Mouse (Mus musculus): Measurements from ENCODE around the gene Eipr1. TPM values are rescaled to one million over a fixed set of nuclear protein-coding genes. Genes with fewer than 3 reads are reported as not detected.
A peak's percentile ranks its signal among the peaks of the same experiment; 100 is the strongest.
"Not testable (repeated sequence)": the region's sequence is repeated elsewhere in the genome, so short reads cannot be mapped to it uniquely, and the experiment has no call there.

The Eipr1 gene
- polyA plus RNA-seq, 1 experiment from 2014 or later: 17.2 TPM

DNA sequence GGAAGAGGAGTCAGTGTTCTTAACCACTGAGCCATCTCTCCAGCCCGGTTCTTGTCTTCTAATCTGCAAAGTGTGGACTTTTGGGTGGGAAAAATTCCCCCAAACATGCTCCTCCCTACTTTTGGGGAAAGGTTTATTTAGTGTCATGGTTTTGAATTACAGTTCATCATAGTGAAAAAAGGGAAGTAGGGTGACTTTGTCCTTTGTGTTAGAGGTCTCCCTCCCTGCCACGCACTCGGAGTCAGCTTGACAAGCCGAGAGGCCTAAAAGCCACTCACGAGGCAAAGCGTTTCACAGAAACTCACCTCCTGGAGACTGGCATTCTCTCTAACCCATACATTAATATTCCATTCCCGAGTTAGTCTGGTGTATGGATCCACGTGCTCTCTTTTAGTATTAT is 19.0 kb upstream of the Eipr1 start:
- Histone ChIP-seq H3K9me3 (replicated peaks) (no peaks in the 10 kb centered on the region), H3K27ac (no peak overlapping the region), H3K4me3 (no peak overlapping the region), H3K4me1 (replicated peaks) (no peaks in the 10 kb centered on the region), H3K4me2 (no peak overlapping the region), H3K27me3 (no peaks in the 10 kb centered on the region), H3K36me3 (peaks cover 53% of the 10 kb centered on the region), H3K9ac (no peak overlapping the region)
- 86% methylated on average over 8 of the region's 8 CpGs for WGBS
- ATAC-seq (replicated peaks; ENCODE audit: insufficient number of reproducible peaks, insufficient read depth, low FRiP score, low read depth): no peak

DNA sequence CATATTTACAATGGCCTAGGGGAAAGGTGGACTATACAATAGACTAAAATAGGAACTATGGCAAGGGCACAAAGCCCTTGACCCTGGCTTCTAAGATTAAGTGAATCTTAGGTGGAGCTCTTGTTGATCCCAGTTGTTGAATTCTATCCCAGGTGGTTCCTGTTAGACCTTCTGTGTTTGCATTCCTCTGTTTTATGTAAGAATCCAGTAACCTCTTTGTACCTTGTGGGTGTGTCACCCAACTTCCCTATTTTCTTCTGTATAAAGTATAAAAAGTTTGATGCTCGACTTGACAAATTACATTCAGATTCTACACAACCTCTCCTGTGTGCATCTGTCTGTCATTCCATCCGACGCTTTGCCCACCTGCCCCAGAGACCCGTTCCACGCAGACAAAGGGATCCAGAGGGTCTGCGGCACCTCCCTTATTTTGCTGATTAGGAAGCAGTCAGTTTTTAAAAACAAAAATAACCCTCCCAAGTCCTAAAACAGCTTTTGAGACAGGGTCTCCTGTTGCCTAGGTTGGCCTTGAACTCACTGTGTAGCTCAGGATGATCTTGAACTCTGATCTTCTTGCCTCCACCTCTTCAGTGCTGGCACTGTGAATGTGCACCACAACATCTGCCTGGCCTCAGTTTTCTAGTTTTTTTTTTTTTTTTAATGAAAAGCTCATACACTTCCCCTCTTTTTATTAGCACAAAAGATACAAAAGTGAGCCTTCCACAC is 17.9 kb upstream of the Eipr1 start:
- H3K27me3 ChIP-seq; H3K9me3 ChIP-seq (replicated peaks); H3K4me1 ChIP-seq (replicated peaks); H3K27ac ChIP-seq; H3K4me3 ChIP-seq; H3K9ac ChIP-seq; ATAC-seq (replicated peaks; ENCODE audit: insufficient number of reproducible peaks, insufficient read depth, low FRiP score, low read depth); H3K4me2 ChIP-seq: not testable (repeated sequence)
- WGBS: 96% methylated on average over 6 of the region's 6 CpGs
- H3K36me3 ChIP-seq: peaks cover 53% of the 10 kb centered on the region

DNA sequence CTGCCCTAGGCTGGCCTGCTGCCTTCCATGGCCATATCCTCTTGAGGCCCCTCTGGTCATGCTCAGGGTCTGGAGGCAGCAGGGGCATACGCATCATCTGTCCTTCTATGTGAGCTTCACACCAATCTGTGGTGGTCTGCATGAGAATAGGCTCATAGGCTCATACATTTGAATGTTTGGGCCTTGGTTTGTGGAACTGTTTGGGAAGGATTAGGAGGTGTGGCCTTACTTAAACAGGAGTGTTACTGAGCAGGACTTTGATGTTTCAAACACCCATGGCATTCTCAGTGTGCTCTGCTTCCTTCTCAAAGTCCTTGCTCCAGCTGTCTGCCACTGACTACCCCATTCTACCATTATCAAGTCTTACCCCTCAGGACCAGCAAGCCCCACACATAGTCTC is 17.3 kb upstream of the Eipr1 start:
- Histone ChIP-seq H3K36me3 (peaks cover 53% of the 10 kb centered on the region), H3K4me3 (no peak overlapping the region), H3K9me3 (replicated peaks) (no peaks in the 10 kb centered on the region), H3K27ac (no peak overlapping the region), H3K9ac (no peak overlapping the region), H3K4me2 (no peak overlapping the region), H3K27me3 (no peaks in the 10 kb centered on the region), H3K4me1 (replicated peaks) (no peaks in the 10 kb centered on the region)
- 97% methylated on average over 1 of the region's 1 CpGs for WGBS
- no peak for ATAC-seq (replicated peaks; ENCODE audit: insufficient number of reproducible peaks, insufficient read depth, low FRiP score, low read depth)

- Histone ChIP-seq H3K4me3 (no peak overlapping the region), H3K9me3 (replicated peaks) (no peaks in the 10 kb centered on the region), H3K36me3 (peaks cover 49% of the 10 kb centered on the region), H3K4me1 (replicated peaks) (no peaks in the 10 kb centered on the region), H3K4me2 (no peak overlapping the region), H3K27ac (no peak overlapping the region), H3K27me3 (no peaks in the 10 kb centered on the region), H3K9ac (no peak overlapping the region)
- ATAC-seq (replicated peaks; ENCODE audit: insufficient number of reproducible peaks, insufficient read depth, low FRiP score, low read depth): no peak
- 88% methylated on average over 3 of the region's 3 CpGs for WGBS
These were observed 16.3 kb upstream of the Eipr1 start for GRCm38 (mm10) chr12:28735293-28735692.

DNA sequence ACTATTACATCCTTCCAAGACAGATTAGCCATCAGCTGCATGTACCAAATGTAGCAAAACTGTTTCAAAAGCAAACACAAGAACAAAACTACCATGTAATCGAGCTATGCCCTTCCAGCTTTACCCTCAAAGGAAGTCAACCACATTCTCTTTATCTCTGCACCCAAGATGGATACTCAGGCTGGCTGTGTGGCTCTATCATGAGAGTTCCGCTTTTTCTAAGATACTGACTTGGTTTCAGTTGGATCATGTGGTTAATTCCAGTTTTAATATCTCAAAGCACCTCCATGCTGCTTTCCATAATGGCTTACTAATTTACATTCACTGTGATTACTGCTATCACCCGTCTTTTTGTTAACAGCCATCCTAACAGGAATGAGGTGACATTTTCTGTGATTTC is 8.3 kb upstream of the Eipr1 start:
- Histone ChIP-seq H3K4me3 (no peak overlapping the region), H3K4me1 (replicated peaks) (peaks cover under 1% of the 10 kb centered on the region; the same call in 1 of the 2 replicates), H3K4me2 (no peak overlapping the region), H3K27ac (no peak overlapping the region), H3K9me3 (replicated peaks) (no peaks in the 10 kb centered on the region), H3K27me3 (no peaks in the 10 kb centered on the region), H3K36me3 (peaks cover 31% of the 10 kb centered on the region; the same call in 1 of the 2 replicates), H3K9ac (no peak overlapping the region)
- WGBS: 80% methylated on average over 3 of the region's 3 CpGs
- ATAC-seq (replicated peaks; ENCODE audit: insufficient number of reproducible peaks, insufficient read depth, low FRiP score, low read depth): no peak

DNA sequence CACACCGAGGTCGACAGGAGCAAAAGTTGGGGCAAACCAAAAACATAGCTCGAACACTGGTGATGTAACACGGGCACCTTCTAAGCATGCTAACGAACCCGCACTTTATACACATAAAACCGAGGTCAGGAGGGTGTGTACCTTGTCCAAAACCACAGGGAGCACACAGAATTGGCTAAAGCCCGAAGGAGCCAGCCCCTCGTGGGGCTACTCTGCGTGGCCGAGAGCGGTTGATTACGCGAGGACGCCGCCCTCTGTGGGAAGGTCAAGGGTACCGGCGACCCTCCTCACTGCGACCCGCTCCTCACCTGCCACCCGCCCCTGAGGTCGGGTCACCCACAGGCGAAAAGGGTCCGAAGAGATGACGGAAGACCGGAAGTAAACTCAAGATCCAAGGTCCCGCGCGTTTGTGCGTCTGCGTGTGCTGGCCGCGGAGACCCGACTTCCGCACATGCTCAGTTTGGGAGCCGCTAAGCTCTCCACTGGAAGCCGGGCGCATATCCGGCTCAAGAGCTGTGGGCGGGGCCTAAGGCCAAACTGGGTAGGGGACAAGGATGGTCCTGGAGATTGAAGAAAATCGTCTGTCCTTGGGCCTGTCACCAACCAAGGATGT is 1.5 kb upstream of the Eipr1 start, which contains the start of gene Trappc12:
TSS of gene Trappc12 (minus strand) at position 452 of the 613 bp plus-strand sequence.
- Histone ChIP-seq H3K27me3 (no peaks in the 10 kb centered on the region), H3K4me2 (peak within 1 kb of the TSS; percentile 96), H3K4me1 (replicated peaks) (peaks cover 32% of the 10 kb centered on the region), H3K27ac (peak within 1 kb of the TSS; percentile 77), H3K9me3 (replicated peaks) (no peaks in the 10 kb centered on the region), H3K4me3 (peak within 1 kb of the TSS; percentile 74), H3K9ac (peak within 1 kb of the TSS; percentile 69), H3K36me3 (peaks cover 22% of the 10 kb centered on the region; the same call in 1 of the 2 replicates)
- under 1% methylated on average over 41 of the region's 41 CpGs for WGBS
- ATAC-seq (replicated peaks; ENCODE audit: insufficient number of reproducible peaks, insufficient read depth, low FRiP score, low read depth): peak; percentile 87

DNA sequence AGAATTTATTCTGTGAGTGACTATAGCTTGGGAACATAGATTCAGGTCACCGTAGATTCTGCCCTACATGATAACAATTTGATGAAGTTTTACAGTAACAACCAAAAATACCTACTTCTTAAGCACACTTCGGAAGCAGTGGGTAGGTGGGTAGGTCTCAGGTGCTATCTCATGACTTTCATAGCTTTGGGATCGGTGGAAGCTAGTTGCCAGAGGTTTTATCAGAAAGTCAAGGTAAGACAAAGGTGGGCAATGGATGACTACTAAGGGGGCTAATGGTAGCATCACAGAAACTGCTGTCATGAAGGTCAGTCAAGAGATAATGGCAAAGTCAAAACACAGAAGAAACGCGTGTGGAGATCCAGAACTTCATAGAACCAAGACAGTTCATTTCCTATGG is 727 bp upstream of the Eipr1 start:
- Histone ChIP-seq H3K4me2 (peak overlapping the region; percentile 96), H3K36me3 (peaks cover 15% of the 10 kb centered on the region; the same call in 1 of the 2 replicates), H3K27me3 (no peaks in the 10 kb centered on the region), H3K27ac (peak overlapping the region; percentile 77), H3K4me1 (replicated peaks) (peaks cover 32% of the 10 kb centered on the region), H3K9me3 (replicated peaks) (no peaks in the 10 kb centered on the region), H3K4me3 (peak overlapping the region; percentile 70), H3K9ac (no peak overlapping the region)
- ATAC-seq (replicated peaks; ENCODE audit: insufficient number of reproducible peaks, insufficient read depth, low FRiP score, low read depth): no peak
- 96% methylated on average over 5 of the region's 5 CpGs for WGBS

DNA sequence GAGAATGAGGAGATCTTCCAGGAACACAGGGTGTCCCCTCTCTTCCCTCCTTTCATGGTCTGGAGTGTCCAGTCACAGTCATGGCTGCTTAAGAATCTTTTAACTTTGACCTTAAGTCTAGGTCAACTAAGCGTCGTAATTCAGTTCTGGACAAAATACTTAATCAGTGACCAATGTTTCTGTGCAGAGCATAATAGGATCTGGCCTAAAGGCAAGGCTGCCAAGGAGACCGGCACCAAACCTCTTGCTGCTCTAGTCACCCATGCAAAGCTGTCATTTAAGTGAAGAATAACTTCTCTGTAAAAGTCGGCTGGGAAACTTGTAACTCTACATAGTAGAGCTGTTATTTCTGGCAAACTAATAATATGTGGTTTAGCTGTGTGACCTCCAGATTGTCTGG is 4.4 kb downstream of the Eipr1 start:
- H3K4me3 ChIP-seq: no peak overlapping the region
- H3K36me3 ChIP-seq: no peaks in the 10 kb centered on the region
- H3K9ac ChIP-seq: no peak overlapping the region
- no peak overlapping the region for H3K27ac ChIP-seq
- peaks cover 12% of the 10 kb centered on the region for H3K4me1 ChIP-seq (replicated peaks)
- no peaks in the 10 kb centered on the region for H3K27me3 ChIP-seq
- no peak for ATAC-seq (replicated peaks; ENCODE audit: insufficient number of reproducible peaks, insufficient read depth, low FRiP score, low read depth)
- WGBS: 84% methylated on average over 4 of the region's 4 CpGs
- no peak overlapping the region for H3K4me2 ChIP-seq
- H3K9me3 ChIP-seq (replicated peaks): no peaks in the 10 kb centered on the region

DNA sequence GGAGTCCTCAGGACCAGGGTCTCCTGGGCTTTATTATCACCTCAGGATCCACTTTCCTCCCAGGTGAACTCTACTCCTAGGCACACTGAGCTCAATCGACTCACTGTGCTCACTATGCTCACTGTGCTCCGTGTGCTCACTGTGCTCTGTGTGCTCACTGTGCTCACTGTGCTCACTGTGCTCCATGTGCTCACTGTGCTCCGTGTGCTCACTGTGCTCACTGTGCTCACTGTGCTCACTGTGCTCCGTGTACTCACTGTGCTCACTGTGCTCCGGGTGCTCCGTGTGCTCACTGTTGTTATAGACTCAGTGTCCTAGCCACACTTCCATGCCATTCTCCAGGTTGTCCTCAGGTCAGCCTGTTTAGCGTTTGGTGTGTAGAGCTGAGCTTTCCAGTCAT is 18.4 kb downstream of the Eipr1 start:
- Histone ChIP-seq H3K9ac (no peak overlapping the region), H3K36me3 (no peaks in the 10 kb centered on the region), H3K27ac (no peak overlapping the region), H3K9me3 (replicated peaks) (no peaks in the 10 kb centered on the region), H3K4me2 (no peak overlapping the region), H3K4me1 (replicated peaks) (no peaks in the 10 kb centered on the region; the same call in 1 of the 2 replicates), H3K4me3 (no peak overlapping the region), H3K27me3 (no peaks in the 10 kb centered on the region)
- no peak for ATAC-seq (replicated peaks; ENCODE audit: insufficient number of reproducible peaks, insufficient read depth, low FRiP score, low read depth)
- WGBS: 88% methylated on average over 7 of the region's 7 CpGs

GRCm38 (mm10) chr12:28773815-28774214 is 22.2 kb downstream of the Eipr1 start:
- H3K27me3 ChIP-seq: no peaks in the 10 kb centered on the region
- ATAC-seq (replicated peaks; ENCODE audit: insufficient number of reproducible peaks, insufficient read depth, low FRiP score, low read depth): no peak

GRCm38 (mm10) chr12:28775120-28775519 is 23.5 kb downstream of the Eipr1 start:
- H3K9me3 ChIP-seq (replicated peaks): no peaks in the 10 kb centered on the region
- no peaks in the 10 kb centered on the region for H3K36me3 ChIP-seq
- H3K4me1 ChIP-seq (replicated peaks): no peaks in the 10 kb centered on the region
- no peak overlapping the region for H3K4me2 ChIP-seq
- H3K27me3 ChIP-seq: no peaks in the 10 kb centered on the region
- 53% methylated on average over 8 of the region's 8 CpGs for WGBS
- H3K4me3 ChIP-seq: no peak overlapping the region
- no peak for ATAC-seq (replicated peaks; ENCODE audit: insufficient number of reproducible peaks, insufficient read depth, low FRiP score, low read depth)
- H3K27ac ChIP-seq: no peak overlapping the region
- no peak overlapping the region for H3K9ac ChIP-seq

More at GRCm38 (mm10) chr12:28773815-28774214, 22.2 kb downstream of the Eipr1 start:
- no peaks in the 10 kb centered on the region for H3K36me3 ChIP-seq
- no peak overlapping the region for H3K9ac ChIP-seq
- no peaks in the 10 kb centered on the region; the same call in 1 of the 2 replicates for H3K4me1 ChIP-seq (replicated peaks)
- no peak overlapping the region for H3K4me2 ChIP-seq
- WGBS: 79% methylated on average over 3 of the region's 3 CpGs
- H3K9me3 ChIP-seq (replicated peaks): no peaks in the 10 kb centered on the region
- no peak overlapping the region for H3K27ac ChIP-seq
- H3K4me3 ChIP-seq: no peak overlapping the region

DNA sequence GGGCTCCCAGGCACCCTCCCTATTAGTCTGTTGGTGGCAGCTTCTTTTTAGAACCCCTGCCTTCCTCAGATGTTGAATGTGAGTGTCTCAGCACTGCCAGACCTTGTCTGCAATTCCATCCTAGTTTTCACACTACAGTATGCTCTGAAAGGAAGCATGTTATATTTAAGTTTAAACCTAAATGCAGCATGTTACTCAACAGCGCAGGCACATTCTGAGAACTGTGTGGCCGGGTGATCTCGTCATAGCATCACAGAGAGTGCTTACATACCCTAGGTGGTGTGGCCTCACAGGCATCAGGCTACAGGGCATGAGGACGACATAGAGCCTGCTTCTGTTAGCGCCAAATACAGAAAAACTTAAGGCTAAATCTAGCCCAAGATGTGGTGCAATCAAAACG is 24.0 kb downstream of the Eipr1 start:
- Histone ChIP-seq H3K4me3 (no peak overlapping the region), H3K9me3 (replicated peaks) (no peaks in the 10 kb centered on the region), H3K27me3 (no peaks in the 10 kb centered on the region), H3K27ac (no peak overlapping the region), H3K4me1 (replicated peaks) (no peaks in the 10 kb centered on the region), H3K36me3 (no peaks in the 10 kb centered on the region), H3K9ac (no peak overlapping the region), H3K4me2 (no peak overlapping the region)
- ATAC-seq (replicated peaks; ENCODE audit: insufficient number of reproducible peaks, insufficient read depth, low FRiP score, low read depth): no peak
- WGBS: 85% methylated on average over 6 of the region's 6 CpGs

All from heart, embryonic 15.5 days (tissue).